Mouse (Mus musculus) embryo, embryonic 10.5 days (tissue): ENCODE results near the gene Spdye4c.

Source experiments
- DNase-seq: peaks from one replicate; pipeline ENCODE4 v3.0.0-alpha.2; 2015; ENCODE audit warnings: low spot score

The Spdye4c gene

DNA sequence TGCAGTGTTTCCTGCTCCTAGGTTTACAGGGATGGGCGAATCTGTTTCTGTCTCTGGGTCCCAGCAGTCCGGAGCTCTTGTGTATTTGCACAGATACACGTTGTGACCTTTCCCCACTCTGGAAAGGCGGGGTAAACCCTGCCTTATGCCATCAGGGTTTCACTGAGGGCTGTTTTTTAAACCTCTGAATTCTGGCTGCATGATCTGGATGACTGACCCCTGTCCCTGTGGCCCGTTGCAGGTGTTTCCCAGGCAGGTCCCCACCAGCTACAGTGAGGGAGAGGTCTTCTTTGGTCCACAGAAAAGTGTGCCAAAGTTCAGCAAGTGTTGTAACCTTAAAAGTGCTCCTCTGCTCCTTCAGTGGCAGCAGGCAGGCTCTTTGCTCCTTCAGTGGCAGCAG lies 18.3 kb downstream of the Spdye4c start:
- no peak for DNase-seq

DNA sequence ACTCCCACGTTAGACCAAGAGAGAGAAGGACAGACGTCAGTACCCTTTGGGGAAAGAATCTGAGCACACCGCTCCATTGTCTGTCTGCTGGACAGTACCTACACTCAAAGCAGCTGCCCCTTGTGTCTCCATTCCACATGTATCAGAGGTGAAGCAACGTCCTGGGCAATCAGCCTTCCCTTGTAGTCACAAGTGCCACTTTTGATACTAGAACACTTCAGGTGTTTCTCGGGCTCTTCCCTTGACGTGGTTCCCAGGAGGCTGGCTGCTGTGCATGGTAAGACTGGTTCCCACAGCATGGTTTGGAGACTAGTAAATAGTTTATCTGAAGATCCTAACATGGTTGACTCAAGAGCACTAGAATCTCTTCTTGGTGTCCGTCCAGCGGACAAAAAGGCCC lies 20.2 kb downstream of the Spdye4c start:
- no peak for DNase-seq

DNA sequence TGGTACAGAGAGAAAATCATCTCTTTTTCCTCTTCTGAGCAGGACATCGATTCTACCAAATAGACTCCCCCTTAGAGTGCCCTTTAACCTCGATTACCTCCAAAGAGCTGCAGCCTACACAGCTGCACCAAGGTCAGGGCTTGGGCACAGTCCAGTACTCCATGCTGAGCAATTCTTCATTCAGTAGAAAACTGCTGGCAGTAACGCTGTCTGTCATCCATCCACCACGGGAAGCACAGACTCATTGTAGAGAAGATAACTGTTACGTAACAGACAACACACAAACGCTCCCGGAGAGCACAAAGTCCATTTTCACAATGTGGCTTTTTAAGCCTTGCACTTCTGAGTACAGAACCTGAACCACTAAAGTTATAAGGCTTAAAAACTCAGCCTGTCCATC lies 21.3 kb downstream of the Spdye4c start:
- no peak for DNase-seq

DNA sequence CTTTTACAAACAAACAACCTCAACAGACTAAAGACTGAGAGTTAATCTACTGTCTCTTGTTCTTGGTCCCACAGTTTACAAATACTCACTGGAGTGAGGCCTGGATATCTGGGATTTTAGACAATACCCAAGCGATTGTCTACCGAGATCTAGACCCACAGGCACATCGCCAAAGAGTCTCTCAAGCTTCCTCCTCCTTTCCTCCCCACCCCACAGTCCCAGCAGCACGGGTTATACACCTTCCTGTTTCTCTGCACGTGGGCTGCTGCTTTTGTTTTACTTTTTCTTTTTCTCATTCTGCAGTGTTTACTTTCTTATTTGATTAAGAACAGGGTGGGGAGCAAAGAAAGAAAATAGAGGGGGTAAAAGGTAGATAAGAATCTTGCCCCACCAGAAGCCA lies 22.4 kb downstream of the Spdye4c start:
- no peak for DNase-seq

DNA sequence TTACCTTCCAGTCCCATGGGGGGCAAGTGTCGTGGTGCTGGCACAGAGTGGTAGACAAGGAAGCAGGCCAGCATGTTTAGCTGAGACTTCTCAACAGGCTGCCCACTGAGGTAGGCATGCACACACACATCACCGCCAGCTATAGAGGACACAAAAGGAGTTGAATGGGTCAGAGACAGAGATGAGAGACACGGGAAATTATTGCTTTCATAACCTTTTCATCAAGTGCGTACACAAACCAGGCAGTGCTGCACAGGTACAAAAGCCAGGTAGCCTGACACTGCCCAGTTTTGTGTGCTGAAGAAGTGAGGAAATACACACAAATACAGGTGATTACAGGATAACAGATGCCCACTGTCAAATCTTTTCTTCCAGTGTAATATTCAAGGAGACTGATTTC lies 24.4 kb downstream of the Spdye4c start:
- DNase-seq = no peak

DNA sequence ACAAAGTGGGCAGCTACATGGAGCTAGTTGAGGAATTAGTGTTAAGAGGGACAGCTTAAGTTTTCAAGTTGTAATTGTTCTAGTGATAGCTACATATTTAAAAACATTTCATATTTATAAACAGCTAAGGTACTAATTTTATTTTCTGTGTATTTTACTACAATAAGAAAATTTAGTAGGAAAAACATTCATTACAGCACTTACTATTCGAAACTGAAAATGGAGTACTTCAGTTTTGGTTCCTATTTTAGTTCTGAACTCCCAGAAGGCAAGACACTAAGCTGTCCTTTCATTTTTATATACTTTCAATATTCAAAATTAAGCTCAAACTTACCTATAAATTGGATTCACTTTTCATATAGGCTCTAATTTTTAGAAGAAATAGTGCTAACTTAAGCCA lies 29.6 kb downstream of the Spdye4c start:
- no peak for DNase-seq
